Mouse (Mus musculus): ENCODE measurements at regions not wholly inside any gene's neighbourhood (a gene's known extent, or its start where the extent isn't known, plus 50 kb on each side); places are given as distances from the start of the nearest gene placed in this dataset.

GRCm38 (mm10) chr6:52471384-52471957 lies 158.2 kb downstream of the Evx1 start:
- WGBS: 85% methylated on average over 1 of the region's 1 CpGs
- Histone ChIP-seq H3K4me2 (replicated peaks) (no peak overlapping the region), H3K9me3 (no peaks in the 10 kb centered on the region; the same call in 1 of the 2 replicates), H3K36me3 (no peaks in the 10 kb centered on the region), H3K4me1 (peaks cover 26% of the 10 kb centered on the region), H3K27me3 (peaks cover 15% of the 10 kb centered on the region), H3K9ac (no peak overlapping the region), H3K4me3 (no peak overlapping the region), H3K27ac (no peak overlapping the region)
- ATAC-seq (ENCODE audit: low FRiP score, low read depth): no peak

- no peak overlapping the region for H3K9ac ChIP-seq
- WGBS: 77% methylated on average over 4 of the region's 4 CpGs
- H3K4me2 ChIP-seq (replicated peaks): no peak overlapping the region
- no peaks in the 10 kb centered on the region; the same call in 1 of the 2 replicates for H3K9me3 ChIP-seq
- no peak overlapping the region for H3K4me3 ChIP-seq
- H3K27me3 ChIP-seq: peaks cover 15% of the 10 kb centered on the region
- H3K36me3 ChIP-seq: no peaks in the 10 kb centered on the region
- peaks cover 30% of the 10 kb centered on the region for H3K4me1 ChIP-seq
- no peak for ATAC-seq (ENCODE audit: low FRiP score, low read depth)
- no peak overlapping the region for H3K27ac ChIP-seq
Measured at GRCm38 (mm10) chr6:52472008-52472407, 158.7 kb downstream of the Evx1 start.

GRCm38 (mm10) chr6:52473042-52473589 lies 159.8 kb downstream of the Evx1 start:
- Histone ChIP-seq H3K9me3 (no peaks in the 10 kb centered on the region; the same call in 1 of the 2 replicates), H3K4me3 (no peak overlapping the region), H3K4me2 (replicated peaks) (no peak overlapping the region), H3K27ac (no peak overlapping the region), H3K4me1 (peaks cover 23% of the 10 kb centered on the region), H3K27me3 (peaks cover 23% of the 10 kb centered on the region), H3K36me3 (no peaks in the 10 kb centered on the region), H3K9ac (no peak overlapping the region)
- WGBS: 70% methylated on average over 12 of the region's 12 CpGs
- ATAC-seq (ENCODE audit: low FRiP score, low read depth): no peak

- Histone ChIP-seq H3K27ac (no peak overlapping the region), H3K4me3 (no peak overlapping the region), H3K27me3 (peaks cover 31% of the 10 kb centered on the region), H3K36me3 (no peaks in the 10 kb centered on the region), H3K4me1 (peaks cover 26% of the 10 kb centered on the region), H3K9me3 (no peaks in the 10 kb centered on the region; the same call in 1 of the 2 replicates), H3K4me2 (replicated peaks) (no peak overlapping the region), H3K9ac (no peak overlapping the region)
- no peak for ATAC-seq (ENCODE audit: low FRiP score, low read depth)
- WGBS: 32% methylated on average over 11 of the region's 11 CpGs
Measured at GRCm38 (mm10) chr6:52473924-52474323, 160.6 kb downstream of the Evx1 start.

- H3K4me3 ChIP-seq: no peak overlapping the region
- H3K9me3 ChIP-seq: no peaks in the 10 kb centered on the region
- no peak overlapping the region for H3K9ac ChIP-seq
- no peak for ATAC-seq (ENCODE audit: low FRiP score, low read depth)
- H3K4me1 ChIP-seq: peaks cover 30% of the 10 kb centered on the region
- no peaks in the 10 kb centered on the region for H3K36me3 ChIP-seq
- WGBS: 76% methylated on average over 8 of the region's 8 CpGs
- H3K27ac ChIP-seq: no peak overlapping the region
- H3K27me3 ChIP-seq: peaks cover 33% of the 10 kb centered on the region
- no peak overlapping the region for H3K4me2 ChIP-seq (replicated peaks)
Measured at GRCm38 (mm10) chr6:52475676-52476075, 162.4 kb downstream of the Evx1 start.

- Histone ChIP-seq H3K9ac (no peak overlapping the region), H3K4me2 (replicated peaks) (peak overlapping the region; percentile 37), H3K4me1 (peaks cover 30% of the 10 kb centered on the region), H3K9me3 (no peaks in the 10 kb centered on the region), H3K27ac (no peak overlapping the region), H3K4me3 (no peak overlapping the region), H3K27me3 (peaks cover 36% of the 10 kb centered on the region), H3K36me3 (no peaks in the 10 kb centered on the region)
- no peak for ATAC-seq (ENCODE audit: low FRiP score, low read depth)
- WGBS: 18% methylated on average over 7 of the region's 7 CpGs
Measured at GRCm38 (mm10) chr6:52476907-52477306, 163.3 kb downstream of the Hibadh start.

- H3K4me2 ChIP-seq (replicated peaks): no peak overlapping the region
- H3K9ac ChIP-seq: no peak overlapping the region
- H3K27me3 ChIP-seq: peaks cover 36% of the 10 kb centered on the region
- 57% methylated on average over 7 of the region's 7 CpGs for WGBS
- peaks cover 30% of the 10 kb centered on the region for H3K4me1 ChIP-seq
- H3K9me3 ChIP-seq: no peaks in the 10 kb centered on the region
- ATAC-seq (ENCODE audit: low FRiP score, low read depth): no peak
- H3K4me3 ChIP-seq: no peak overlapping the region
- no peak overlapping the region for H3K27ac ChIP-seq
- H3K36me3 ChIP-seq: no peaks in the 10 kb centered on the region
Measured at GRCm38 (mm10) chr6:52477380-52477779, 162.8 kb downstream of the Hibadh start.

- H3K4me2 ChIP-seq (replicated peaks): no peak overlapping the region
- no peak overlapping the region for H3K4me3 ChIP-seq
- no peaks in the 10 kb centered on the region for H3K9me3 ChIP-seq
- H3K27ac ChIP-seq: no peak overlapping the region
- no peak overlapping the region for H3K9ac ChIP-seq
- H3K4me1 ChIP-seq: peaks cover 30% of the 10 kb centered on the region
- H3K36me3 ChIP-seq: no peaks in the 10 kb centered on the region
- ATAC-seq (ENCODE audit: low FRiP score, low read depth): no peak
- H3K27me3 ChIP-seq: peaks cover 36% of the 10 kb centered on the region
- 79% methylated on average over 2 of the region's 2 CpGs for WGBS
Measured at GRCm38 (mm10) chr6:52478624-52479023, 161.6 kb downstream of the Hibadh start.

- H3K36me3 ChIP-seq: no peaks in the 10 kb centered on the region
- no peak overlapping the region for H3K4me2 ChIP-seq (replicated peaks)
- no peaks in the 10 kb centered on the region for H3K9me3 ChIP-seq
- 24% methylated on average over 12 of the region's 12 CpGs for WGBS
- no peak overlapping the region for H3K9ac ChIP-seq
- no peak for ATAC-seq (ENCODE audit: low FRiP score, low read depth)
- peaks cover 25% of the 10 kb centered on the region for H3K4me1 ChIP-seq
- no peak overlapping the region for H3K4me3 ChIP-seq
- peaks cover 36% of the 10 kb centered on the region for H3K27me3 ChIP-seq
- no peak overlapping the region for H3K27ac ChIP-seq
Measured at GRCm38 (mm10) chr6:52479200-52479599, 161.0 kb downstream of the Hibadh start.

GRCm38 (mm10) chr6:52481975-52482374 lies 158.2 kb downstream of the Hibadh start:
- Histone ChIP-seq H3K4me2 (replicated peaks) (no peak overlapping the region), H3K9me3 (no peaks in the 10 kb centered on the region), H3K4me1 (peaks cover 14% of the 10 kb centered on the region), H3K4me3 (no peak overlapping the region), H3K9ac (no peak overlapping the region), H3K27ac (no peak overlapping the region), H3K36me3 (no peaks in the 10 kb centered on the region), H3K27me3 (peaks cover 28% of the 10 kb centered on the region)
- 49% methylated on average over 7 of the region's 7 CpGs for WGBS
- no peak for ATAC-seq (ENCODE audit: low FRiP score, low read depth)

GRCm38 (mm10) chr6:52486146-52486545 lies 154.0 kb downstream of the Hibadh start:
- Histone ChIP-seq H3K27me3 (peaks cover 7% of the 10 kb centered on the region; the same call in 1 of the 2 replicates), H3K36me3 (no peaks in the 10 kb centered on the region), H3K27ac (no peak overlapping the region; the same call in 1 of the 2 replicates), H3K9ac (no peak overlapping the region), H3K4me2 (replicated peaks) (no peak overlapping the region), H3K9me3 (no peaks in the 10 kb centered on the region), H3K4me3 (no peak overlapping the region), H3K4me1 (no peaks in the 10 kb centered on the region)
- WGBS: 66% methylated on average over 9 of the region's 9 CpGs
- no peak for ATAC-seq (ENCODE audit: low FRiP score, low read depth)

GRCm38 (mm10) chr6:52486655-52487054 lies 153.5 kb downstream of the Hibadh start:
- Histone ChIP-seq H3K36me3 (no peaks in the 10 kb centered on the region), H3K27me3 (peaks cover 7% of the 10 kb centered on the region; the same call in 1 of the 2 replicates), H3K9me3 (no peaks in the 10 kb centered on the region), H3K4me1 (no peaks in the 10 kb centered on the region), H3K27ac (peak overlapping the region; percentile 16; the same call in 1 of the 2 replicates), H3K4me3 (no peak overlapping the region), H3K9ac (no peak overlapping the region), H3K4me2 (replicated peaks) (no peak overlapping the region)
- no peak for ATAC-seq (ENCODE audit: low FRiP score, low read depth)
- 45% methylated on average over 4 of the region's 4 CpGs for WGBS

GRCm38 (mm10) chr6:52487861-52488260 lies 152.3 kb downstream of the Hibadh start:
- WGBS: 93% methylated on average over 5 of the region's 5 CpGs
- H3K27me3 ChIP-seq: peaks cover 7% of the 10 kb centered on the region; the same call in 1 of the 2 replicates
- no peak overlapping the region for H3K9ac ChIP-seq
- no peaks in the 10 kb centered on the region for H3K4me1 ChIP-seq
- no peaks in the 10 kb centered on the region for H3K9me3 ChIP-seq
- H3K4me2 ChIP-seq (replicated peaks): no peak overlapping the region
- no peak overlapping the region for H3K4me3 ChIP-seq
- H3K36me3 ChIP-seq: no peaks in the 10 kb centered on the region
- no peak overlapping the region for H3K27ac ChIP-seq
- no peak for ATAC-seq (ENCODE audit: low FRiP score, low read depth)

Measured in limb, embryonic 13.5 days (tissue).